Mouse (Mus musculus): ENCODE data around the gene H2al1b. TPM values are rescaled to one million over a fixed set of nuclear protein-coding genes. Genes with fewer than 3 reads are reported as not detected.
"Not testable (repeated sequence)": the region's sequence is repeated elsewhere in the genome, so short reads cannot be mapped to it uniquely, and the experiment has no call there.

H2al1b gene
- polyA plus RNA-seq, 1 experiment from 2014 or later: not detected

GRCm38 (mm10) chrX:11280741-11281140 is 21.5 kb upstream of the H2al1b start:
- no peak overlapping the region for H3K27ac ChIP-seq

GRCm38 (mm10) chrX:11288306-11288882 is 13.8 kb upstream of the H2al1b start:
- 80% methylated on average over 14 of the region's 14 CpGs for WGBS
- H3K9me3 ChIP-seq (ENCODE audit: control insufficient read depth, low read length): no peaks in the 10 kb centered on the region
- no peaks in the 10 kb centered on the region for H3K27me3 ChIP-seq (ENCODE audit: control insufficient read depth, insufficient read depth, low read length)
- H3K4me1 ChIP-seq (replicated peaks; ENCODE audit: control insufficient read depth, insufficient read depth, low read length): no peaks in the 10 kb centered on the region
- ATAC-seq (ENCODE audit: low FRiP score): no peak
- H3K9ac ChIP-seq: no peak overlapping the region
- no peak overlapping the region for H3K4me3 ChIP-seq (replicated peaks; ENCODE audit: low read length)
- no peaks in the 10 kb centered on the region for H3K36me3 ChIP-seq (replicated peaks; ENCODE audit: control insufficient read depth, insufficient read depth)
- no peak overlapping the region for H3K4me2 ChIP-seq (replicated peaks)
- no peak overlapping the region for H3K27ac ChIP-seq
- no peak for DNase-seq (ENCODE audit: low spot score)

More at GRCm38 (mm10) chrX:11280741-11281140, 21.5 kb upstream of the H2al1b start:
- WGBS: 69% methylated on average over 2 of the region's 2 CpGs
- Histone ChIP-seq H3K4me3 (replicated peaks; ENCODE audit: low read length) (no peak overlapping the region), H3K4me2 (replicated peaks) (no peak overlapping the region), H3K36me3 (replicated peaks; ENCODE audit: control insufficient read depth, insufficient read depth) (no peaks in the 10 kb centered on the region), H3K27me3 (ENCODE audit: control insufficient read depth, insufficient read depth, low read length) (no peaks in the 10 kb centered on the region), H3K9me3 (ENCODE audit: control insufficient read depth, low read length) (no peaks in the 10 kb centered on the region), H3K9ac (no peak overlapping the region), H3K4me1 (replicated peaks; ENCODE audit: control insufficient read depth, insufficient read depth, low read length) (no peaks in the 10 kb centered on the region)
- DNase-seq (ENCODE audit: low spot score) (no peak), ATAC-seq (ENCODE audit: low FRiP score) (no peak)

DNA sequence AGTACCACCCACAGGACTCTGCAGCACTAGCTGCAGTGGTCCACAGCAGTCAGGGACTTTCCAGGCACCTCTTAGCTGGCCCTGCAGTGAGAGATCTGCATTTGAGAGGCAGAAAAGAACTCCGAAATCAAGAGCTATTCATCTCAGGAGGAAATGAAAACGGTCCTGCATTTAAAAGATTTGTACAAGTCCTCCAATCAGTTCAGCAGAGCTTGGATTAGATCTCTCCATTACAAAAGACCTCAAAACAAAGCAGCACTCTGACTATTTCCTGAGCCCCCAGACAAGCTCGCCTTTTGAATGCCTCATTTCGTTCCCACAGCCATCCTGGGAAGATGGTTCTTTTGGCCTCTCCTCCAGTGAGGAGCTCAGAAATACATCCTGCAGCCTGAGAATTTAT is 13.0 kb upstream of the H2al1b start:
- no peak overlapping the region for H3K27ac ChIP-seq
- no peaks in the 10 kb centered on the region for H3K4me1 ChIP-seq (replicated peaks; ENCODE audit: control insufficient read depth, insufficient read depth, low read length)
- no peak overlapping the region for H3K4me2 ChIP-seq (replicated peaks)
- ATAC-seq (ENCODE audit: low FRiP score): no peak
- DNase-seq (ENCODE audit: low spot score): no peak
- H3K9ac ChIP-seq: no peak overlapping the region
- H3K27me3 ChIP-seq (ENCODE audit: control insufficient read depth, insufficient read depth, low read length): no peaks in the 10 kb centered on the region
- H3K9me3 ChIP-seq (ENCODE audit: control insufficient read depth, low read length): no peaks in the 10 kb centered on the region
- 49% methylated on average over 4 of the region's 4 CpGs for WGBS
- no peaks in the 10 kb centered on the region for H3K36me3 ChIP-seq (replicated peaks; ENCODE audit: control insufficient read depth, insufficient read depth)
- no peak overlapping the region for H3K4me3 ChIP-seq (replicated peaks; ENCODE audit: low read length)

- not testable (repeated sequence) for H3K27ac ChIP-seq; ATAC-seq (ENCODE audit: low FRiP score); DNase-seq (ENCODE audit: low spot score); H3K36me3 ChIP-seq (replicated peaks; ENCODE audit: control insufficient read depth, insufficient read depth); H3K4me3 ChIP-seq (replicated peaks; ENCODE audit: low read length); H3K4me2 ChIP-seq (replicated peaks); H3K9ac ChIP-seq; H3K9me3 ChIP-seq (ENCODE audit: control insufficient read depth, low read length); H3K27me3 ChIP-seq (ENCODE audit: control insufficient read depth, insufficient read depth, low read length); H3K4me1 ChIP-seq (replicated peaks; ENCODE audit: control insufficient read depth, insufficient read depth, low read length)
- WGBS: no CpG with 5 or more reads among the region's 3 CpGs
Measured at GRCm38 (mm10) chrX:11298957-11299356, 3.3 kb upstream of the H2al1b start, which contains the start of gene H2al1a. Gene H2al1a, plus strand, starts transcription at chrX:11299257.

DNA sequence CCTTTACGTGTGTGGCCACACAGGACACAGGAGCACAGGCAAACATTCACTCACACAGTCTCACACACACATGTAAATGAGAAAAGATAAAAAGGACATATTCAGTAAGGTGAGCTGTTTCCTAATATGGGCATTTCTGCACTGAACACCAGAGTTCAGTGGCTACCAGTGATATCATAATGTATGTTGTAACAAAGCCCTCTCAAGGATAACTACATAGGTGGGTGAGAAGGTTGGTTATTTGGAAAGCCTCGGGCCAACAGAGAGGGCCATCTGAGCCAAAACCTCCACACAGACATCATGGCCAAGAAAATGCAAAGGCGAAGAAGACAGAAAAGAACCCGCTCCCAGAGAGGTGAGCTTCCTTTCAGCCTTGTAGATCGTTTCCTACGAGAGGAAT is 3.1 kb downstream of the H2al1b start, which contains the start of gene H2al1c:
H2al1c (plus strand) TSS at position 301 of the 400 bp plus-strand sequence.
- not testable (repeated sequence) for H3K4me2 ChIP-seq (replicated peaks); H3K27ac ChIP-seq; H3K36me3 ChIP-seq (replicated peaks; ENCODE audit: control insufficient read depth, insufficient read depth); DNase-seq (ENCODE audit: low spot score); ATAC-seq (ENCODE audit: low FRiP score); H3K4me1 ChIP-seq (replicated peaks; ENCODE audit: control insufficient read depth, insufficient read depth, low read length); H3K27me3 ChIP-seq (ENCODE audit: control insufficient read depth, insufficient read depth, low read length); H3K4me3 ChIP-seq (replicated peaks; ENCODE audit: low read length); H3K9ac ChIP-seq; H3K9me3 ChIP-seq (ENCODE audit: control insufficient read depth, low read length)
- 92% methylated on average over 1 of the region's 6 CpGs for WGBS

DNA sequence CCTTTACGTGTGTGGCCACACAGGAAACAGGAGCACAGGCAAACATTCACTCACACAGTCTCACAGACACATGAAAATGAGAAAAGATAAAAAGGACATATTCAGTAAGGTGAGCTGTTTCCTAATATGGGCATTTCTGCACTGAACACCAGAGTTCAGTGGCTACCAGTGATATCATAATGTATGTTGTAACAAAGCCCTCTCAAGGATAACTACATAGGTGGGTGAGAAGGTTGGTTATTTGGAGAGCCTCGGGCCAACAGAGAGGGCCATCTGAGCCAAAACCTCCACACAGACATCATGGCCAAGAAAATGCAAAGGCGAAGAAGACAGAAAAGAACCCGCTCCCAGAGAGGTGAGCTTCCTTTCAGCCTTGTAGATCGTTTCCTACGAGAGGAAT is 6.3 kb downstream of the H2al1b start, which contains the start of gene H2al1d:
H2al1d (plus strand) TSS at position 301 of the 400 bp plus-strand sequence.
- H3K4me2 ChIP-seq (replicated peaks); H3K9ac ChIP-seq; DNase-seq (ENCODE audit: low spot score); H3K27me3 ChIP-seq (ENCODE audit: control insufficient read depth, insufficient read depth, low read length); H3K9me3 ChIP-seq (ENCODE audit: control insufficient read depth, low read length); H3K36me3 ChIP-seq (replicated peaks; ENCODE audit: control insufficient read depth, insufficient read depth); ATAC-seq (ENCODE audit: low FRiP score); H3K4me3 ChIP-seq (replicated peaks; ENCODE audit: low read length); H3K27ac ChIP-seq; H3K4me1 ChIP-seq (replicated peaks; ENCODE audit: control insufficient read depth, insufficient read depth, low read length): not testable (repeated sequence)
- no CpG with 5 or more reads among the region's 6 CpGs for WGBS

- not testable (repeated sequence) for H3K4me3 ChIP-seq (replicated peaks; ENCODE audit: low read length); H3K27ac ChIP-seq; H3K9ac ChIP-seq; H3K4me1 ChIP-seq (replicated peaks; ENCODE audit: control insufficient read depth, insufficient read depth, low read length); H3K27me3 ChIP-seq (ENCODE audit: control insufficient read depth, insufficient read depth, low read length); ATAC-seq (ENCODE audit: low FRiP score); DNase-seq (ENCODE audit: low spot score); H3K4me2 ChIP-seq (replicated peaks); H3K9me3 ChIP-seq (ENCODE audit: control insufficient read depth, low read length); H3K36me3 ChIP-seq (replicated peaks; ENCODE audit: control insufficient read depth, insufficient read depth)
- no CpG with 5 or more reads among the region's 3 CpGs for WGBS
Measured at GRCm38 (mm10) chrX:11311634-11312033, 9.4 kb downstream of the H2al1b start, which contains the start of gene H2al1e. Gene H2al1e, plus strand, starts transcription at chrX:11311934.

GRCm38 (mm10) chrX:11314858-11315257 is 12.6 kb downstream of the H2al1b start, which contains the start of gene H2al1f:
Gene H2al1f, plus strand, starts transcription at chrX:11315158.
- not testable (repeated sequence) for H3K27me3 ChIP-seq (ENCODE audit: control insufficient read depth, insufficient read depth, low read length); H3K27ac ChIP-seq; H3K36me3 ChIP-seq (replicated peaks; ENCODE audit: control insufficient read depth, insufficient read depth); ATAC-seq (ENCODE audit: low FRiP score); H3K4me3 ChIP-seq (replicated peaks; ENCODE audit: low read length); H3K4me2 ChIP-seq (replicated peaks); H3K9ac ChIP-seq; DNase-seq (ENCODE audit: low spot score); H3K9me3 ChIP-seq (ENCODE audit: control insufficient read depth, low read length); H3K4me1 ChIP-seq (replicated peaks; ENCODE audit: control insufficient read depth, insufficient read depth, low read length)
- WGBS: no CpG with 5 or more reads among the region's 6 CpGs

DNA sequence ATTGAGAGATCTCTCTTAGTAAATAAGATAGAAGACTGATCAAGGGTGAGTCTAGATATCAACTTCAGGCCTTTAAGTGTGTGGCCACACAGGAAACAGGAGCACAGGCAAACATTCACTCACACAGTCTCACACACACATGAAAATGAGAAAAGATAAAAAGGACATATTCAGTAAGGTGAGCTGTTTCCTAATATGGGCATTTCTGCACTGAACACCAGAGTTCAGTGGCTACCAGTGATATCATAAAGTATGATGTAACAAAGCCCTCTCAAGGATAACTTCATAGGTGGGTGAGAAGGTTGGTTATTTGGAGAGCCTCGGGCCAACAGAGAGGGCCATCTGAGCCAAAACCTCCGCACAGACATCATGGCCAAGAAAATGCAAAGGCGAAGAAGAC is 15.7 kb downstream of the H2al1b start, which contains the start of gene H2al1g:
H2al1g (plus strand) TSS at position 301 of the 400 bp plus-strand sequence.
- not testable (repeated sequence) for H3K4me2 ChIP-seq (replicated peaks); H3K27me3 ChIP-seq (ENCODE audit: control insufficient read depth, insufficient read depth, low read length); DNase-seq (ENCODE audit: low spot score); H3K4me1 ChIP-seq (replicated peaks; ENCODE audit: control insufficient read depth, insufficient read depth, low read length); H3K27ac ChIP-seq; H3K9ac ChIP-seq; H3K36me3 ChIP-seq (replicated peaks; ENCODE audit: control insufficient read depth, insufficient read depth); H3K9me3 ChIP-seq (ENCODE audit: control insufficient read depth, low read length); H3K4me3 ChIP-seq (replicated peaks; ENCODE audit: low read length); ATAC-seq (ENCODE audit: low FRiP score)
- no CpG with 5 or more reads among the region's 3 CpGs for WGBS
